Mouse (Mus musculus): Measurements from ENCODE around the gene Fig4.

Fig4 gene

GRCm38 (mm10) chr10:41209538-41209937 is 93.5 kb downstream of the Fig4 start:
- no peak for DNase-seq (ENCODE audit: low spot score)

GRCm38 (mm10) chr10:41208860-41209377 is 94.1 kb downstream of the Fig4 start:
- DNase-seq (ENCODE audit: low spot score) = no peak

GRCm38 (mm10) chr10:41205647-41206046 is 97.4 kb downstream of the Fig4 start:
- no peak for DNase-seq (ENCODE audit: low spot score)

GRCm38 (mm10) chr10:41204637-41205315 is 98.3 kb downstream of the Fig4 start:
- no peak for DNase-seq (ENCODE audit: low spot score)

- no peak for DNase-seq (ENCODE audit: low spot score)
Observed at GRCm38 (mm10) chr10:41204191-41204590, 98.9 kb downstream of the Fig4 start.

- DNase-seq (ENCODE audit: low spot score) = no peak
Observed at GRCm38 (mm10) chr10:41198719-41199118, 104.3 kb downstream of the Fig4 start.

GRCm38 (mm10) chr10:41197788-41198187 is 105.3 kb downstream of the Fig4 start:
- no peak for DNase-seq (ENCODE audit: low spot score)

GRCm38 (mm10) chr10:41196295-41196694 is 106.8 kb downstream of the Fig4 start:
- no peak for DNase-seq (ENCODE audit: low spot score)

- no peak for DNase-seq (ENCODE audit: low spot score)
Observed at GRCm38 (mm10) chr10:41189392-41189791, 113.7 kb downstream of the Fig4 start.

GRCm38 (mm10) chr10:41183975-41184374 is 119.1 kb downstream of the Fig4 start:
- DNase-seq (ENCODE audit: low spot score) = no peak

- no peak for DNase-seq (ENCODE audit: low spot score)
Observed at GRCm38 (mm10) chr10:41182644-41183043, 120.4 kb downstream of the Fig4 start.

GRCm38 (mm10) chr10:41166141-41166540 is 136.9 kb downstream of the Fig4 start:
- no peak for DNase-seq (ENCODE audit: low spot score)

- no peak for DNase-seq (ENCODE audit: low spot score)
Observed at GRCm38 (mm10) chr10:41163108-41163507, 140.0 kb downstream of the Fig4 start.

- no peak for DNase-seq (ENCODE audit: low spot score)
Observed at GRCm38 (mm10) chr10:41157296-41157695, 145.8 kb downstream of the Fig4 start.

GRCm38 (mm10) chr10:41156693-41157092 is 146.4 kb downstream of the Fig4 start:
- no peak for DNase-seq (ENCODE audit: low spot score)

- no peak for DNase-seq (ENCODE audit: low spot score)
Observed at GRCm38 (mm10) chr10:41153229-41153750, 149.8 kb downstream of the Fig4 start.

- DNase-seq (ENCODE audit: low spot score) = no peak
Observed at GRCm38 (mm10) chr10:41151901-41152300, 151.2 kb downstream of the Fig4 start.

GRCm38 (mm10) chr10:41151441-41151840 is 151.6 kb downstream of the Fig4 start:
- DNase-seq (ENCODE audit: low spot score) = peak; percentile 47

- no peak for DNase-seq (ENCODE audit: low spot score)
Observed at GRCm38 (mm10) chr10:41151021-41151420, 152.0 kb downstream of the Fig4 start.

GRCm38 (mm10) chr10:41150496-41150895 is 152.6 kb downstream of the Fig4 start:
- DNase-seq (ENCODE audit: low spot score) = no peak

- DNase-seq (ENCODE audit: low spot score) = no peak
Observed at GRCm38 (mm10) chr10:41149307-41149706, 153.8 kb downstream of the Fig4 start.

- no peak for DNase-seq (ENCODE audit: low spot score)
Observed at GRCm38 (mm10) chr10:41146141-41146540, 156.9 kb downstream of the Fig4 start.

Data from testis, postnatal 10 days (tissue).